Mouse (Mus musculus): ENCODE results near the gene Aldh3b1. TPM values are rescaled to one million over a fixed set of nuclear protein-coding genes. Genes with fewer than 3 reads are reported as not detected.
A peak's percentile ranks its signal among the peaks of the same experiment; 100 is the strongest.

The Aldh3b1 gene
- polyA plus RNA-seq, 1 experiment = 7.9 TPM

GRCm38 (mm10) chr19:3914535-3914934, 15.1 kb downstream of the Aldh3b1 start:
- no peak for DNase-seq (ENCODE audit: extremely low spot score in 1 of 2, low spot score in 1 of 2)

GRCm38 (mm10) chr19:3913692-3914091, 15.9 kb downstream of the Aldh3b1 start:
- DNase-seq (ENCODE audit: extremely low spot score in 1 of 2, low spot score in 1 of 2) = no peak

GRCm38 (mm10) chr19:3912337-3913204, 17.0 kb downstream of the Aldh3b1 start, which contains the start of gene Ndufs8:
Gene Ndufs8 (minus strand): TSS chr19:3912774.
- peak; percentile 97 to 98 for DNase-seq (ENCODE audit: extremely low spot score in 1 of 2, low spot score in 1 of 2)

GRCm38 (mm10) chr19:3910206-3910605, 19.4 kb downstream of the Aldh3b1 start:
- DNase-seq (ENCODE audit: extremely low spot score in 1 of 2, low spot score in 1 of 2) = no peak

GRCm38 (mm10) chr19:3907876-3908660, 21.5 kb downstream of the Aldh3b1 start:
- no peak for DNase-seq (ENCODE audit: extremely low spot score in 1 of 2, low spot score in 1 of 2)

- DNase-seq (ENCODE audit: extremely low spot score in 1 of 2, low spot score in 1 of 2) = peak in 1 of 2 experiments; percentile 55
Measured at GRCm38 (mm10) chr19:3906795-3907786, 22.5 kb downstream of the Aldh3b1 start, which contains the start of gene Tcirg1. Gene Tcirg1 (minus strand): TSS chr19:3907133.

GRCm38 (mm10) chr19:3906326-3906725, 23.3 kb downstream of the Aldh3b1 start:
- no peak for DNase-seq (ENCODE audit: extremely low spot score in 1 of 2, low spot score in 1 of 2)

GRCm38 (mm10) chr19:3905261-3905969, 24.2 kb downstream of the Aldh3b1 start:
- DNase-seq (ENCODE audit: extremely low spot score in 1 of 2, low spot score in 1 of 2) = no peak

- no peak for DNase-seq (ENCODE audit: extremely low spot score in 1 of 2, low spot score in 1 of 2)
Measured at GRCm38 (mm10) chr19:3904363-3904675, 25.3 kb downstream of the Aldh3b1 start.

- no peak for DNase-seq (ENCODE audit: extremely low spot score in 1 of 2, low spot score in 1 of 2)
Measured at GRCm38 (mm10) chr19:3903648-3904362, 25.8 kb downstream of the Aldh3b1 start.

- no peak for DNase-seq (ENCODE audit: extremely low spot score in 1 of 2, low spot score in 1 of 2)
Measured at GRCm38 (mm10) chr19:3902966-3903365, 26.6 kb downstream of the Aldh3b1 start.

GRCm38 (mm10) chr19:3899618-3900017, 30.0 kb downstream of the Aldh3b1 start:
- peak in 1 of 2 experiments; percentile 31 for DNase-seq (ENCODE audit: extremely low spot score in 1 of 2, low spot score in 1 of 2)

- DNase-seq (ENCODE audit: extremely low spot score in 1 of 2, low spot score in 1 of 2) = no peak
Measured at GRCm38 (mm10) chr19:3898952-3899351, 30.7 kb downstream of the Aldh3b1 start.

- no peak for DNase-seq (ENCODE audit: extremely low spot score in 1 of 2, low spot score in 1 of 2)
Measured at GRCm38 (mm10) chr19:3897557-3897956, 32.1 kb downstream of the Aldh3b1 start.

- no peak for DNase-seq (ENCODE audit: extremely low spot score in 1 of 2, low spot score in 1 of 2)
Measured at GRCm38 (mm10) chr19:3896208-3896607, 33.4 kb downstream of the Aldh3b1 start.

- no peak for DNase-seq (ENCODE audit: extremely low spot score in 1 of 2, low spot score in 1 of 2)
Measured at GRCm38 (mm10) chr19:3895171-3895631, 34.4 kb downstream of the Aldh3b1 start.

- no peak for DNase-seq (ENCODE audit: extremely low spot score in 1 of 2, low spot score in 1 of 2)
Measured at GRCm38 (mm10) chr19:3894294-3894693, 35.3 kb downstream of the Aldh3b1 start.

GRCm38 (mm10) chr19:3893545-3894116, 36.0 kb downstream of the Aldh3b1 start:
- DNase-seq (ENCODE audit: extremely low spot score in 1 of 2, low spot score in 1 of 2) = no peak

- no peak for DNase-seq (ENCODE audit: extremely low spot score in 1 of 2, low spot score in 1 of 2)
Measured at GRCm38 (mm10) chr19:3890181-3890580, 39.4 kb downstream of the Aldh3b1 start.

Measured in frontal cortex, adult 2 months (tissue).